Mouse (Mus musculus): ENCODE data around the gene Nr6a1. TPM values are rescaled to one million over a fixed set of nuclear protein-coding genes. Genes with fewer than 3 reads are reported as not detected.
A peak's percentile ranks its signal among the peaks of the same experiment; 100 is the strongest.

Nr6a1 gene
- polyA plus RNA-seq, 1 experiment from 2014 or later = 4.0 TPM

- DNase-seq (ENCODE audit: low spot score) = no peak
- no peak for ATAC-seq (ENCODE audit: low FRiP score)
- WGBS = 43% methylated on average over 2 of the region's 2 CpGs
Observed at GRCm38 (mm10) chr2:38720661-38721060, 206.8 kb downstream of the Nr6a1 start.

GRCm38 (mm10) chr2:38719354-38719753 is 208.1 kb downstream of the Nr6a1 start:
- Histone ChIP-seq H3K4me1 (replicated peaks; ENCODE audit: control insufficient read depth, insufficient read depth, low read length) (no peaks in the 10 kb centered on the region), H3K4me3 (replicated peaks; ENCODE audit: low read length) (no peak overlapping the region), H3K4me2 (replicated peaks) (no peak overlapping the region), H3K36me3 (replicated peaks; ENCODE audit: control insufficient read depth, insufficient read depth) (no peaks in the 10 kb centered on the region), H3K9me3 (ENCODE audit: control insufficient read depth, low read length) (no peaks in the 10 kb centered on the region), H3K9ac (no peak overlapping the region), H3K27ac (no peak overlapping the region), H3K27me3 (ENCODE audit: control insufficient read depth, insufficient read depth, low read length) (peaks cover under 1% of the 10 kb centered on the region; the same call in 1 of the 2 replicates)
- WGBS = 72% methylated on average over 6 of the region's 6 CpGs
- DNase-seq (ENCODE audit: low spot score) = no peak
- no peak for ATAC-seq (ENCODE audit: low FRiP score)

More at GRCm38 (mm10) chr2:38720661-38721060, 206.8 kb downstream of the Nr6a1 start:
- H3K4me1 ChIP-seq (replicated peaks; ENCODE audit: control insufficient read depth, insufficient read depth, low read length) = no peaks in the 10 kb centered on the region
- no peak overlapping the region for H3K4me2 ChIP-seq (replicated peaks)
- no peaks in the 10 kb centered on the region for H3K27me3 ChIP-seq (ENCODE audit: control insufficient read depth, insufficient read depth, low read length)
- H3K9me3 ChIP-seq (ENCODE audit: control insufficient read depth, low read length) = no peaks in the 10 kb centered on the region
- H3K9ac ChIP-seq = no peak overlapping the region
- H3K4me3 ChIP-seq (replicated peaks; ENCODE audit: low read length) = no peak overlapping the region
- H3K27ac ChIP-seq = no peak overlapping the region
- no peaks in the 10 kb centered on the region for H3K36me3 ChIP-seq (replicated peaks; ENCODE audit: control insufficient read depth, insufficient read depth)

- no peak overlapping the region for H3K27ac ChIP-seq
- DNase-seq (ENCODE audit: low spot score) (no peak), ATAC-seq (ENCODE audit: low FRiP score) (no peak)
- H3K4me1 ChIP-seq (replicated peaks; ENCODE audit: control insufficient read depth, insufficient read depth, low read length) = no peaks in the 10 kb centered on the region
- H3K4me3 ChIP-seq (replicated peaks; ENCODE audit: low read length) = no peak overlapping the region
- 70% methylated on average over 7 of the region's 8 CpGs for whole genome bisulfite sequencing
- H3K4me2 ChIP-seq (replicated peaks) = no peak overlapping the region
- no peaks in the 10 kb centered on the region for H3K36me3 ChIP-seq (replicated peaks; ENCODE audit: control insufficient read depth, insufficient read depth)
- no peak overlapping the region for H3K9ac ChIP-seq
- H3K27me3 ChIP-seq (ENCODE audit: control insufficient read depth, insufficient read depth, low read length) = peaks cover 7% of the 10 kb centered on the region
- H3K9me3 ChIP-seq (ENCODE audit: control insufficient read depth, low read length) = no peaks in the 10 kb centered on the region
Observed at GRCm38 (mm10) chr2:38718676-38719075, 208.8 kb downstream of the Nr6a1 start.

DNA sequence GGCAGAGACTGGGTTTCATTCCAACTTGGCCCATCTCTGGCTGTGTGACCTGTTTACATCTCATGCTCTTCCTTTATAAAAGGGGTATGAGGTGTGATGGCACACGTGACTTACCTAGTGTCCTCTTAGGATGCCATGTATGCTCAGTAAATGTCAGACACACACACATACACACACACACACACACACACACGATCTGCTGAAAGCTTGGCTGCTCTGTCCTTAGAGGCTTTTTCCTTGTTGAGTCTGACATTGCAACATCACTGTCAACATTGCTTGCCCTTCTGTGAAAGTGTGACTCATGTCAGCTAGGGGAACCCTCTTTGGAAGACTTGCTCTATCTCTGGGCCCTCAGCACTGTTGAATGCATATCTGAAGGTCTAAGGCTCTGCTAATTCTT is 210.1 kb downstream of the Nr6a1 start:
- peaks cover 20% of the 10 kb centered on the region for H3K27me3 ChIP-seq (ENCODE audit: control insufficient read depth, insufficient read depth, low read length)
- H3K27ac ChIP-seq = no peak overlapping the region
- no peak for DNase-seq (ENCODE audit: low spot score)
- no peak for ATAC-seq (ENCODE audit: low FRiP score)
- no peaks in the 10 kb centered on the region for H3K9me3 ChIP-seq (ENCODE audit: control insufficient read depth, low read length)
- no peak overlapping the region for H3K4me2 ChIP-seq (replicated peaks)
- no peaks in the 10 kb centered on the region for H3K4me1 ChIP-seq (replicated peaks; ENCODE audit: control insufficient read depth, insufficient read depth, low read length)
- WGBS = 85% methylated on average over 2 of the region's 2 CpGs
- H3K4me3 ChIP-seq (replicated peaks; ENCODE audit: low read length) = no peak overlapping the region
- H3K36me3 ChIP-seq (replicated peaks; ENCODE audit: control insufficient read depth, insufficient read depth) = no peaks in the 10 kb centered on the region
- H3K9ac ChIP-seq = no peak overlapping the region

DNA sequence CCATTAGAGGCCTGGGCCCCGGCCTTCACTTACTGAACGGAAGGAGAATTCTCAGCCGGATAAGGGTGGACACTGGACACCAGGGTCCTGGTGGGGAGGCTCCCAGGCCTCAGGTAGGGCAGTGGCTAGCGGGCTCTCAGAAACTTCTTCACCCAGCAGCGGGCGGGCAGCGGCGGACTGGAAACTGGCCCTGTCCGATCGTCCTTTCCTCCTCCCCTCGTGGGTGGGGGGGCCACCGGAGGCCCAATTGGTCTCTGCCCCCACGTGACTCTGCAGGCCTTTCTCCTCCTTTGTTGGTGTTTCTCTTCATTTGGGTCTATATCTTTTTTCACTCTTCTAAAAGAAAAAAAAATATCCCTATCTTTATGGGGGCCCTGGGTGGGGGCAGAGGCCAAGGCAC is 213.2 kb downstream of the Nr6a1 start, which contains the start of gene Nr5a1:
Nr5a1 (minus strand) TSS at position 219 of the 400 bp plus-strand sequence.
- peaks cover 38% of the 10 kb centered on the region for H3K27me3 ChIP-seq (ENCODE audit: control insufficient read depth, insufficient read depth, low read length)
- WGBS = 95% methylated on average over 13 of the region's 13 CpGs
- no peak for ATAC-seq (ENCODE audit: low FRiP score)

GRCm38 (mm10) chr2:38713596-38713995 is 213.9 kb downstream of the Nr6a1 start:
- no peak overlapping the region for H3K4me3 ChIP-seq (replicated peaks; ENCODE audit: low read length)
- H3K36me3 ChIP-seq (replicated peaks; ENCODE audit: control insufficient read depth, insufficient read depth) = no peaks in the 10 kb centered on the region
- H3K4me1 ChIP-seq (replicated peaks; ENCODE audit: control insufficient read depth, insufficient read depth, low read length) = no peaks in the 10 kb centered on the region; the same call in 1 of the 2 replicates
- ATAC-seq (ENCODE audit: low FRiP score) (no peak), DNase-seq (ENCODE audit: low spot score) (no peak)
- H3K9me3 ChIP-seq (ENCODE audit: control insufficient read depth, low read length) = no peaks in the 10 kb centered on the region
- peaks cover 46% of the 10 kb centered on the region for H3K27me3 ChIP-seq (ENCODE audit: control insufficient read depth, insufficient read depth, low read length)
- H3K4me2 ChIP-seq (replicated peaks) = no peak overlapping the region
- H3K9ac ChIP-seq = no peak overlapping the region
- 80% methylated on average over 3 of the region's 3 CpGs for WGBS
- no peak overlapping the region for H3K27ac ChIP-seq

More for the DNA sequence above, 213.2 kb downstream of the Nr6a1 start, which contains the start of gene Nr5a1:
- no peaks in the 10 kb centered on the region for H3K36me3 ChIP-seq (replicated peaks; ENCODE audit: control insufficient read depth, insufficient read depth)
- no peaks in the 10 kb centered on the region for H3K9me3 ChIP-seq (ENCODE audit: control insufficient read depth, low read length)
- H3K4me1 ChIP-seq (replicated peaks; ENCODE audit: control insufficient read depth, insufficient read depth, low read length) = no peaks in the 10 kb centered on the region; the same call in 1 of the 2 replicates
- H3K4me3 ChIP-seq (replicated peaks; ENCODE audit: low read length) = no peak within 1 kb of the TSS
- H3K4me2 ChIP-seq (replicated peaks) = no peak within 1 kb of the TSS
- no peak within 1 kb of the TSS for H3K27ac ChIP-seq
- H3K9ac ChIP-seq = no peak within 1 kb of the TSS
- DNase-seq (ENCODE audit: low spot score) = no peak

GRCm38 (mm10) chr2:38712769-38713125 is 214.7 kb downstream of the Nr6a1 start:
- Histone ChIP-seq H3K36me3 (replicated peaks; ENCODE audit: control insufficient read depth, insufficient read depth) (no peaks in the 10 kb centered on the region), H3K9me3 (ENCODE audit: control insufficient read depth, low read length) (no peaks in the 10 kb centered on the region), H3K4me1 (replicated peaks; ENCODE audit: control insufficient read depth, insufficient read depth, low read length) (no peaks in the 10 kb centered on the region; the same call in 1 of the 2 replicates), H3K9ac (no peak overlapping the region), H3K4me3 (replicated peaks; ENCODE audit: low read length) (no peak overlapping the region), H3K27ac (no peak overlapping the region), H3K4me2 (replicated peaks) (no peak overlapping the region), H3K27me3 (ENCODE audit: control insufficient read depth, insufficient read depth, low read length) (peaks cover 54% of the 10 kb centered on the region)
- 35% methylated on average over 9 of the region's 11 CpGs for WGBS
- DNase-seq (ENCODE audit: low spot score) (no peak), ATAC-seq (ENCODE audit: low FRiP score) (no peak)

DNA sequence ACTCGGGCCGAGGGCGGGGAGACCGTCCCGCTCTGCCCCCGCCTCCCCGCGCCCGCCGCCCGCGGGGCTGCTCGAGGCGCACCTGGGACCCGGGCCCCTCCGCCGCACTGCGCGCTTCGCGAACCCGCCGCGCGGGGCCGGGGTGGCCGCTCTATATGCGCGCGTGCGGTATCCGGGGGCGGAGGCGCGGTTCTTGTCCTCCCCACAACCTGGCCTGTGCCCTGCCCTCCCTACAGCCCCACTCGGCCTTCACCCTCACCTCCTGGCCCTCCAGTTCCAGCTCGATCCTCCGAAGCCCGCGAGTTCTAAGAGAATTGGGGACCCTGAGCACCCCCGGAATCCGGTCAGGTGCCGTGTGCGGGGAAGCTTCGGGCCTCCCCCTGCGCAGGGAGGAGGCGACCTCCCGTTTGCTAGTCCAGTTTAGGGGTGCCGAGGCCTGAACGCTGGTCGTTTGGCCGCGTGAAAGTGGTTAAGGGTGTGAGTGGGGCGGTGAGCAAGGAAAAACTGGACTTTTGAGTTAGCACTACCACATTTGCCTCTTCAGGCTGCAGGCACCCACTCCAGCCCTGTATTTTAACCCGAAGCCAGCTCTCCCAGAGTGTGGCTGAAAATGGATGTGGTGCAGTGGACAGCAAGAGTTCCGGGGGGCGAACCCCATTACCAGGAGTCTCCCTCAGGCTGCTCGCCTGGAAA is 215.3 kb downstream of the Nr6a1 start:
- ATAC-seq (ENCODE audit: low FRiP score) = no peak

GRCm38 (mm10) chr2:38711421-38711861 is 216.0 kb downstream of the Nr6a1 start:
- no peak overlapping the region for H3K27ac ChIP-seq
- WGBS = under 1% methylated on average over 36 of the region's 40 CpGs
- no peaks in the 10 kb centered on the region for H3K9me3 ChIP-seq (ENCODE audit: control insufficient read depth, low read length)
- H3K4me3 ChIP-seq (replicated peaks; ENCODE audit: low read length) = peak overlapping the region; percentile 20
- H3K4me1 ChIP-seq (replicated peaks; ENCODE audit: control insufficient read depth, insufficient read depth, low read length) = no peaks in the 10 kb centered on the region; the same call in 1 of the 2 replicates
- H3K9ac ChIP-seq = no peak overlapping the region
- ATAC-seq (ENCODE audit: low FRiP score) (no peak), DNase-seq (ENCODE audit: low spot score) (no peak)
- no peaks in the 10 kb centered on the region for H3K36me3 ChIP-seq (replicated peaks; ENCODE audit: control insufficient read depth, insufficient read depth)
- peaks cover 67% of the 10 kb centered on the region for H3K27me3 ChIP-seq (ENCODE audit: control insufficient read depth, insufficient read depth, low read length)
- peak overlapping the region; percentile 39 for H3K4me2 ChIP-seq (replicated peaks)

More for the DNA sequence above, 215.3 kb downstream of the Nr6a1 start:
- peaks cover 59% of the 10 kb centered on the region for H3K27me3 ChIP-seq (ENCODE audit: control insufficient read depth, insufficient read depth, low read length)
- DNase-seq (ENCODE audit: low spot score) = no peak
- H3K4me3 ChIP-seq (replicated peaks; ENCODE audit: low read length) = peak overlapping the region; percentile 20
- H3K36me3 ChIP-seq (replicated peaks; ENCODE audit: control insufficient read depth, insufficient read depth) = no peaks in the 10 kb centered on the region
- H3K9me3 ChIP-seq (ENCODE audit: control insufficient read depth, low read length) = no peaks in the 10 kb centered on the region
- H3K4me1 ChIP-seq (replicated peaks; ENCODE audit: control insufficient read depth, insufficient read depth, low read length) = no peaks in the 10 kb centered on the region; the same call in 1 of the 2 replicates
- H3K27ac ChIP-seq = no peak overlapping the region
- H3K4me2 ChIP-seq (replicated peaks) = peak overlapping the region; percentile 39
- H3K9ac ChIP-seq = no peak overlapping the region
- 5% methylated on average over 46 of the region's 58 CpGs for WGBS

All from hindbrain, embryonic 14.5 days (tissue).